Mouse (Mus musculus) thymus, postnatal 10 days (tissue): ENCODE results near the gene Lrrc75b.
A peak's percentile ranks its signal among the peaks of the same experiment; 100 is the strongest.
"Not testable (repeated sequence)": the region's sequence is repeated elsewhere in the genome, so short reads cannot be mapped to it uniquely, and the experiment has no call there.

ENCODE experiments used
- DNase-seq, 2 experiments: peaks; one replicate each; pipeline ENCODE4 v3.0.0; 2021; ENCODE audit warnings: low spot score in 2 of 2

Lrrc75b gene

GRCm38 (mm10) chr10:75568029-75568428, 7.9 kb upstream of the Lrrc75b start:
- DNase-seq: no peak

- not testable (repeated sequence) for DNase-seq
Observed at GRCm38 (mm10) chr10:75566765-75567164, 6.6 kb upstream of the Lrrc75b start.

GRCm38 (mm10) chr10:75566321-75566720, 6.2 kb upstream of the Lrrc75b start:
- DNase-seq: no peak

GRCm38 (mm10) chr10:75565906-75566305, 5.8 kb upstream of the Lrrc75b start:
- DNase-seq: no peak

- peak; percentile 67 to 74 for DNase-seq
Observed at GRCm38 (mm10) chr10:75565436-75565835, 5.3 kb upstream of the Lrrc75b start.

GRCm38 (mm10) chr10:75564687-75565265, 4.6 kb upstream of the Lrrc75b start:
- DNase-seq: no peak

- no peak for DNase-seq
Observed at GRCm38 (mm10) chr10:75562596-75562995, 2.5 kb upstream of the Lrrc75b start.

GRCm38 (mm10) chr10:75561071-75561654, 1.0 kb upstream of the Lrrc75b start, which contains the start of gene Ggt1:
Gene Ggt1 (plus strand): TSS chr10:75561604.
- DNase-seq: no peak

GRCm38 (mm10) chr10:75560549-75560899, 394 bp upstream of the Lrrc75b start:
- no peak for DNase-seq

- no peak for DNase-seq
Observed at GRCm38 (mm10) chr10:75559041-75559675, 972 bp downstream of the Lrrc75b start.

GRCm38 (mm10) chr10:75558515-75558914, 1.6 kb downstream of the Lrrc75b start:
- DNase-seq: no peak

- DNase-seq: no peak
Observed at GRCm38 (mm10) chr10:75556026-75556425, 4.1 kb downstream of the Lrrc75b start.

GRCm38 (mm10) chr10:75555557-75555956, 4.6 kb downstream of the Lrrc75b start:
- no peak for DNase-seq

GRCm38 (mm10) chr10:75554090-75554489, 6.0 kb downstream of the Lrrc75b start:
- no peak for DNase-seq

- no peak for DNase-seq
Observed at GRCm38 (mm10) chr10:75552701-75553450, 7.3 kb downstream of the Lrrc75b start.

GRCm38 (mm10) chr10:75552106-75552505, 8.0 kb downstream of the Lrrc75b start:
- DNase-seq: no peak

- DNase-seq: no peak
Observed at GRCm38 (mm10) chr10:75551175-75551574, 9.0 kb downstream of the Lrrc75b start.

GRCm38 (mm10) chr10:75549886-75550285, 10.2 kb downstream of the Lrrc75b start:
- DNase-seq: no peak

- DNase-seq: no peak
Observed at GRCm38 (mm10) chr10:75548486-75548885, 11.6 kb downstream of the Lrrc75b start.

- no peak for DNase-seq
Observed at GRCm38 (mm10) chr10:75547901-75548300, 12.2 kb downstream of the Lrrc75b start.

- DNase-seq: no peak
Observed at GRCm38 (mm10) chr10:75536123-75536522, 24.0 kb downstream of the Lrrc75b start.

GRCm38 (mm10) chr10:75535423-75535822, 24.7 kb downstream of the Lrrc75b start:
- DNase-seq: no peak

- DNase-seq: no peak
Observed at GRCm38 (mm10) chr10:75534934-75535333, 25.2 kb downstream of the Lrrc75b start.
